Mouse (Mus musculus): ENCODE measurements around the gene Gp1ba.

GRCm38 (mm10) chr11:70658521-70658920 is 19.6 kb downstream of the Gp1ba start:
- TF ChIP-seq CTCF (IDR thresholded peaks at IDR 0.05; ENCODE audit: low read depth, low read length), result no peak
- no peak for TF ChIP-seq POLR2A (IDR thresholded peaks at IDR 0.05; ENCODE audit: borderline replicate concordance, low read depth, low read length)
